Mouse (Mus musculus) c-Kit-positive CD71-positive TER-119-negative erythroid progenitor cells, embryonic 14.5 days (primary cell): ENCODE measurements at regions not wholly inside any gene's neighbourhood (a gene's known extent, or its start where the extent isn't known, plus 50 kb on each side); places are given as distances from the start of the nearest gene placed in this dataset.
A peak's percentile ranks its signal among the peaks of the same experiment; 100 is the strongest.
"Not testable (repeated sequence)": the region's sequence is repeated elsewhere in the genome, so short reads cannot be mapped to it uniquely, and the experiment has no call there.

Experiments used
- DNase-seq: peaks from one replicate; pipeline ENCODE4 v3.0.0-alpha.2; 2013; ENCODE audit warnings: low read depth

DNA sequence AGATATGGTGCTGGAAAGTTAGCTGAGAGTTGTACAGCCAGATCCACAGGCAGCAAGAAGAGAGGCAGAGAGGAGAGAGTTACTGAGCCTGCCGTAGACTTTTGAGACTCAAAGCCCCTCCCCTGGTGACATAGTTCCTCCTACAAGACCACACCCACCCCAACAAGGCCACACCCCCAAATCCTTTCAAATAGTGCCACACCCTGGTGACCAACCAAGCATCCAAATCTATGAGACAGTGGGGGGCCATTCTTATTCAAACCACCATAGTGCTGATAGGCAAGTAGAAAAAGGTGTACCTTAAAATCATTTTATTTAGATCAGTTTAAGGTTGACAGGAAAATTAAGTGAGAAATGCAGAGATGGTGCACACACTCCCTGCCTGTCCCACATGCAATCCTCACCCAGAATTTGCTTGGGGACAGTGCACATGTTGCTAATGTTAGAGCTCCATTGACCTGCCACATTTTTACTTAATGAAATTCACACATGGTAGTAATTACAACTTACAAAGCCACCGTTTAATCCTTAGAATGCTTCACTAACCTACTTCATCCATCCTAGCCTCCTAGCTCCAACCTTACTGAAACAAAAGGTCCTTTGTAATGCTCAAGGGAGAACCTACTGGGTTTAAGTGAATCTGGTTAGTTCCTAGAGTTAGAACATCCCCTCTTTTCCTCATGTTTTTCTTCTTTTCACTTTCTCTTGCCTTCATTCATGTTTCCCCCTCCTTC is 86.5 kb downstream of the Phlda1 start:
- DNase-seq = no peak

DNA sequence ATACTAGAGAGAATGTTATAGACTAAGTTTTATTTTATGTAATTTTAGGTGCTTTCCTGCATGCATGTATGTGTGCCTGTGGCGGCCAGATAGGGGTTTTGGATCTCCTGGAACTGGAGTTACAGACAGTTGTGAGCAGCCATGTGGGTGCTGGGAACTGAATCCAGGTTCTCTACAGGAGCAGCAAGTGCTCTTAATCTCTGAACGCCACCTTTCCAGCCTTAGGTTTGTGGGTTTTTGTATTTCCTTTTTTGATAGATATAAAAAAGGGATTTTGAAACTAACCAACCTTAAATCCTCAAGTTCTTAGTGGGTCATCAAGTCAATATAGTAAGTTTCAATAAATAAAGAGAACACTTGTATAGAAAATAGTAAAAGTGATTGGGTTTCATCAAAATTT is 87.2 kb downstream of the Phlda1 start:
- no peak for DNase-seq

DNA sequence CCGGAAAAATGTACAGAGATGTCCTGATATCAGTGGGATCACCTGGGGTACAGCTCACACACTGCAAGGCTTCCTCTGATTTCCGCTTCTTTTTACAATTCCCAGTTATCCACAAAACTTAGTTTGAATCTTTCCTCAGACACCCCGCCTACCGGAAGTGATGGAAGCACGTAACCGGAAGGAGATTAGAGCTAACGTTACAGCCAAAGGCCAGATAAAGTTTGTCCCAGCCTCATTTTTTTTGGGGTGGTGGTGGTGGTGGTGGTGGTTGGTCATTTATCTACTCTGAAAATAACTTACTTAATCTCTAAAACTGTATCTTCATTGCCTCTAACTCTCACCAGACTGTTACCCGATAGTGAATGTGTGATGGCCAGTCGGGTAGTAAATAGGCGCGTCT is 88.1 kb downstream of the Phlda1 start:
- DNase-seq = no peak

DNA sequence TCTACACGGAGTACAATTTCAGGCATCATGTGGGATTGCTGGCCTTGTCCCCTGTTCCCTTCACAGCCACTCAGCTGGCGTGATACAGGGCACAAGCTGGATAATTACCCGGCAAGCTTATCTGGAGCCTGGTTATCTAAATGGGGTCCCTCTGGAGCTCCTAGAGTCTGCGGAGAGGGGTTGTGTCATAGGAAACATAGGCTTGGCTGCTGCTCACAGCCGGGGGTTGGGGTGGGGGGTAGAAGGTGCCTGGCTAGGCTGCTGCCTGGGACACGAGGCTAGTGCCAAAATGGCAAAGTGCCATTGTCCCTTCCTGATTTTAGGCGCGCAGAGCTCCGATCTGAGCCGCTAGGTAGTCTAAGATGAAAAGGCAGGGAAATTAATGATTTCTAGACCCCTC is 88.6 kb downstream of the Phlda1 start:
- DNase-seq = no peak

DNA sequence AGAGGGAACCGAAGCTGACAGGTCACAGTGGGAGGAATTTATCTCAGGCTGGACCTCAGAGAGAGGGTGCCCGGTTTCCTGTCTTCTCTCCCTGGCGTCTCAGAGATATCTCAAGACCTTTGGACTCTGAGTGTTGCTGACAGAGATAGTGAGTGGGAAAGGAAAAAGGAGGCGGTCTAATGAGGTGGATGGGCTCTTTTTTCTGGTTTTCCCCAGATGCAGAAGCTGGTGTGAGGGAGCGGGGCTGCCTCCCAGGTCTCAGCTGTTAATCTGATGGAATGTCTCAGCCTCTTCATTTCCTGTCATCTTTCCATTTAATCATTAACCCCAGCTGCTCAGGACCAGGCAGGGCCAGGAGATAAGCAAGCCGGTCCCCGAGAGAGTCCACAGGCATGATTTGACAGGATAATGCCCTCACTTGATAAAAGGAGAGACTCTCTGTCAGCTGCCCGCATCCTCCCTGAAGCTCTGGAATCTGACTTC is 89.5 kb downstream of the Phlda1 start:
- peak; percentile 61 for DNase-seq

DNA sequence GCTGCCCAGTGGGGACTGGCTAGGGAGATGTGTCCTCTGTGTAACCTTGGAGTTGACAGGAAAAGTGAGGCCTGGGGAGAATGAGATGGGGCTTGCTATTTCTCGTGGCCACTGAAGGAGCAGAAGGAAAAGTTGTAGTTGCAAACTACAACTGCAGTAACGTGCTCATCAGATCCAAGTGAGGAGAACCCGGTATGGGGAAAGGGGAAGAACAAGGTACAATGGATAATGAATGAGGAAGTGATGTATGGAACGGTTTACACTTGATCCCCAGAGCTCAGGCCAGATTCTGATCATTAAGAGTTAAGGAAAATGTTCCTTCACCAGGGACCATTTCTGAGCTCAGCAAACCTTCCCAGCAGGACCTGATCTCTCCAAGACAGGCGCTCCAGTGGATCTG is 92.6 kb downstream of the Phlda1 start:
- no peak for DNase-seq

DNA sequence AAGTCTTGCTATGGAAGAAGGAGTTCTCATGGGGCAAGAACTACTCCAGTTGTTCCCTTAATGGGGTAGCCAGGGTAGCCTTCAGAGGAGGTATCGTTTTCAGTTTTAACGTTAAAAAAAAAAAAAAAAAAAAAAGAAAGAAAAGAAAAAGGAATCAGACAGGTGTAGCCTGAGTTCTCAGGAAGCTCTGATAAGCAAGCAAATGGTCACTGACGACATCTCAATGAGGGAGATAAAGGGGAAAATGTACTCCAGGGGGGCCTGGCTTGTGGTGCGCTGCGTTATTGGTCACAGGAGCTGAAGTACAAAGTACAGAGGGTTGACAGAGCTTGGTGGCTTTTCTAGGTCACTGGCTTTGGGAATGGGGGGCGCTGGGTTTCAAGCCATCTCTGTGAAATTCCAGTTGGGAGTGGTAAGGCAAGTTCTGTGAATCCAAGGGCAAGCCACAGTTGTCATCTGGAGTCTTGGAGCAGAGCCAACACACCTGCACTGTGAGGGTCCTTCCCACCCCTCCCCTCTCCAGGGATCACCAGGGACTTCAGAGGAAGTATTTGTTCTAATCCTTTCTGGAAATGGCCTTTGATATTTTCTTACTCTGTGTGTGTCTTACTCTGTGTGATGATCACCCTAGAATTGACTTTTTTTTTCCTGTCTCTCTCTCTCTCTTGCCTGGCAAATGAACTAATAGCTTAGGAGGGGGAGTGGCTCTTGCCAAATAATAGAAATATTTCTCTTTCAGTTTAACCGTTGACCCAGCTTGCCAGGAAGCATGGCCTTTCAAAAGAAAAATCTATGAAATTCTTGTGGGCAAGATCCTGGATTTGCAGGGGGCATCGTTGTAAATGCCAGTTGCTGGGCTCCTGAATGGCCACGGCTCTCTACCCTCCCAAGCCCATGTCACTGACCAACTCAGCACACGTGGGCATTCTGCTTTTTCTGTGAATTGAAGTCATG is 93.5 kb downstream of the Phlda1 start:
- no peak for DNase-seq

DNA sequence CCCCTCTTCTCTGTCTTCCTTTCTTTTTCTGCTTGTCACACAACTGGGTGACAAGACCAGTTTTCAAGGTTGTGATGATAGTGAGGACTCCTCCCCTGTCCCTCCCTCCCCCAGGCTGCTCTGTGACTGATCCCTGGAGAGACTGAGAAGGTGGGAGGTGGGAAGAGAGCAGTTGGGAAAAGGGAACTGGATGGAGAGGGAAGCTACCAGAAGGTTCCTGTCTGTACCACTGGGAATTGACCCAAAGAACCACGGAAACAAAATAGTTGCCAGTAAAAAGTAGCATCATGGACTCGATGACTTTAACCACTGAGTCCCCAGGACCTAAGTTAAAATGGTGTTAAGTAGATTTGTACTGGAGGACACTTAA is 94.2 kb downstream of the Phlda1 start:
- no peak for DNase-seq

DNA sequence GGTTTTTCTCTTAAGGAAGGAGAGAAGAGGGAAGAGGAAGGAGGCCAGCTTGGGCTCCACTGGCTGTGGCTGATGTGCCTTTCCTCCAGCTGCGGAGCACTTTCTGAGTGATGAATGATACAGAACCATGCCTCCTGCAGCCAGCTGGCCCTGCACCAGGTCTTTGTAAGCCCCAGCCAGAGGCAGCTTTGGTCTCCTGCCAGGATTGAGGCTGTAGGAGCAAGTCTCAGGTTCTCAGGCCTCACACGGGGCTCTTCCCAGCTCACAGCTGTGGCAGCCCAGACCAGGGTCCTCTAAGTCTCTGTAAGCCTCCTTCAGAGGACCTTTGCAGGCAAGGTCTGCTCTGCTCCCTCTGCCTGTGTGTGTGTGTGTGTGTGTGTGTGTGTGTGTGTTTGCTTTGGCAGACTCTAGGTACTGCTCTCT is 94.6 kb downstream of the Phlda1 start:
- no peak for DNase-seq

DNA sequence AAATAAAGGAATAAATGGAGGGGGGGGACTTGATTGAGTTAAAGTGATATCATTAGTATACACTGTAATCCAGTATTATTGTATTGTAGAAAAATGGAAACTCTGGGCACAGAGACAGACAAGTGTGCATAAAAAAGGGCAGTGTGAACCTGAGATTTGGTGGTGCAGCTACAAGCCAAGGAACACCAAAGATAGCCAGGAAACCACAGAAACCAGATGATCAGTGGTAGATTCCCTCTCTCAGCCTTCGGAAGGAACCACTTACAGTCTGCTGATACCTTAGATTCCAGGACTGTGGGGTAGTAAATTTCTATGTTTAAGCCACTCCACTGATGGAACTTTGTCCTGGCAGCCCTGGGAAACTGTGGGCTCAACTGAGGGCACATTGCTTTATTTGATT is 97.1 kb downstream of the Phlda1 start:
- DNase-seq = no peak

DNA sequence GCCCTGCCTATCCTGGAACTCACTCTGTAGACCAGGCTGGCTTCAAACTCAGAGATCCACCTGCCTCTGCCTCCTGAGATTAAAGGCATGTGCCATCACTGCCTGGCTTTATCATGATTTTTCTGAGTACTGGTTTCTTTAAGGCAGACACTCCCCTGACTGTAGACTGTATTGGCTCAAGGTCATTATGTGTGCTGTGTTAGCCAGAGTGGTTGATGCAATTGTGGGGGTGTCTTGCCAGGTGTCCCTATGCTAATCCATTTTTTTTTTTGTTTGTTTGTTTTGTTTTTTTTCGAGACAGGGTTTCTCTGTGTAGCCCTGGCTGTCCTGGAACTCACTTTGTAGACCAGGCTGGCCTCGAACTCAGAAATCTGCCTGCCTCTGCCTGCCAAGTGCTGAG is 101.3 kb downstream of the Phlda1 start:
- not testable (repeated sequence) for DNase-seq

DNA sequence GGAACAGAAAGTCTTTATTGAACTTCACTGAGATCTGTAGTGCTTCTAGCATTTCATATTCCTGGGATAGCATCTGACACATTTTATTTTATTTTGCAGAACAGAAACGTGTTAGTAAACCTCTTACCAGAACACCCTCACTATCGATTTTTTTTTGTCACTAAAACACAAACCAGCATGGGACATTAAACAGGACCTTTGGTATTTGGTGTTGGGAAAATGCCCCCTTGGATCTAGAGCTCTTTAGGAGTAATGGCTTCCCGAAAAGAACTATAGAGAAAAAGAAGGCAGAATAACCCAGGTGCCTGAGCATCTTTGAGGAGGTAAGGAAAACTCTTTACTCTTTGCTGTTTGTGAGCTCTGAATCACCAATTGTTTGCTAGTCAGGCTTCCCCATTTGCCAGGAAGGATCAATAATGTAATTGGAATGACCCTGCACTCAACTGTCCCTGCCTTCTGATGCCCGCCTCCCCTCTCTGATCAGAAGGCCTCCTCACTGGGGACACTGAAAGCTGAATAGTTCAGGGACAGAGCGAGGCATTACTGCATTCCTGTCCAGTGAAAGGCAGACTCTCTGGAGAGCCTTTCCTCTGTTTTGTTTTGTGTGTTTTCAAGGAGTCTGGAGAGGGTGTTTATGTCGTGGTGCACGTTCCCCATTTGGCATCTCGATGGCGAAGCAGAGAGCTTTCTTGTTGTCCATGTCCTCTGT is 102.5 kb downstream of the Phlda1 start:
- DNase-seq = no peak

DNA sequence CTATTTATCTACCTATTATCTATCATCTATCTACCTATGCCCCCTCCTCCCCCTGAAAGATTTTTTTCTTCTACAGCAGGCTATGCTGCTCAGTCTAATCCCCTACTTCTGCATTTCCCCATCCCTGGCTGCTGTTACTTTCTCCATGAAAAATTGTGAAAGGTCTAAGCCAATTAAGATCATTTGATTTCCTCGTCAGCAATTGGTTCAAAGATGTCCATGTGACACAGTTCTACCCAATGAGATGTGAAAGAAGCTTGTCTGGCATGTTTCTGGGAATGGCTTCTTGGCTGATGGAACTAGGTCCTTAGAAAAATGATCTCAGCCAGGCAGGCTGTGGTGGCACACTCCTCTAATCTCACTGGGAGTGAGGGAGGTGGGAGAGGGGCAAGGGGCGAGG is 103.8 kb downstream of the Phlda1 start:
- DNase-seq = no peak

DNA sequence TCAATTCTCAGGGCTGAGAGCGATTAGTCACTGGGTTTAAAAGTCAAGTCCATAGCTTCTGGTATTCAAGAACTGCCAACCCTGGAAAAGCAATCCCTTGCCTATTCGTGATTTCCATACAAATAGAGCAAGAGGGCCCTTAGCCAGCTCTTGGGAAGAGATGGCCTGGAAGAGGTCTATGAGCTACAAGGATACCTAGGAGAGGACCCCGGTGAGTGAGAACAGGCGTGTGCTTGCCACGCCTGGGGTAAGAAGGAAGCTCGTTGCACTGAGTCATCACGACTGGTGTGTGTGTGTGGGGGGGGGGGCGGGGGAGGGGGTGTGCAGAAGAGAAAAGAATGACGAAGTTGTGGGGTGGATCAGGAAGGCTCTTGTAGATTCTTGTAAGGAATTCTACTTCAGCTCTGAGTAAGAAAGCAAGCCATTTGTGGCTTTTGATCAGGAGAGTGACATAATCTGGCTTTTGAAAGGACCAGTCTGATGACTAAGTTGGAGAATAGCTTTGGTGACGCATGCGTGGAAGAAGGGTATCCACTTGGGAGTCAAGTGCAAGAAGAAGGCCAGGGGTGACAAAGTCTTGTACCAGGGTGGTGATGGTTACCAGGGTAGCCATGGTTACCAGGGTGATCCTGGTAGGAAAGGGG is 113.7 kb downstream of the Phlda1 start:
- DNase-seq = no peak

DNA sequence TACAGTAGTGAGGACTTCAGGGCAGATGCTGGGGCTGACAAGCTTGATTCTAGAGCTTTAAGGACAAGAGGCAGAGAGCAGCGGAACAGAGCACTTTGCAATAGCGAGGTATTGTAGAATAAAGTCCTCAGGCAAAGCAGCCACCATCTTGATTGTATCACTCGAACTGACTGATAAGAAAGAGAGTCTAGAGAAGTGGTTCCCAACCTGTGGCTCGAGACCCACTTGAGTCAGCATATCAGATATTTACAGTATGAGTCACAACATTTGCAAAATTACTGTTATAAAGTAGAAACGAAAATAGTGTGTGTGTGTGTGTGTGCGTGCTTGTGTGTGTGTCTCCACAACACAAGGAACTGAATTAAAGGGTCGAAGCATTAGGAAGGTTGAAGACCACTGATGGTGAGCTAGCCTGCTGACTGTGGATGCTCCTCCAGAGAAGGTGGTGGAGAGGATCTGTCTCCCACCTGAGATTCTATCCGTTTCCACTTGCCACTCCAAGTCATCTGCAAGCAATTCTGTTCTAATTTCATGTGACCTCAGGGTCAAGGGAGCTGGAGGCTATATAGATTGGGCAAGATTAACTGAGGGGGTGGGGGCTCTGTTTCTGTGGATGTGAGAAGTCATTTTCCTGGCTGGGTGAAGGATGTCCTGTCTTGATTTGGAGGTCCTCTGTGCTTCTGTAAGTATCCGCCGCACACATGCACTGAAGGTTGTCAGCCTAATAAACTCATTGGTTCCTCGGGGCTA is 115.0 kb downstream of the Phlda1 start:
- no peak for DNase-seq

DNA sequence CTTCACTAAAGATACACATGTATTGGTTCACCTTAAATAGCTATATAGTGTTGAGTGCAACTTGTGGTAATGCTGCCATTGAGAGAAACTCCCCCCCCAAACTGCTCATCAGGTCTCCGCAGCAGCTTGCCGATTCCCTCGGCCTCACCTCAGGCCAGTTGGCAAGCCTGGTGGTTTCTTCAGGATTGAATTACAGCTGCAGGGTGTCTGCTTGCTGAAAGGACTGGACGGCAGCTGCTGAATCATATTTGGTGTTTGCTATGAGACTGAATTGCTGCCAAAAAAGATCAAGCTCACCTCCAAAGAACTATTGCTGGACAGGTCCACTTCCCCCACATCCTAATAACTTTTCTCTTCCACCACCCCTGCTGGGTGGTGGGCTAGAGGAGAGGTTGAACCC is 116.7 kb downstream of the Phlda1 start:
- no peak for DNase-seq

DNA sequence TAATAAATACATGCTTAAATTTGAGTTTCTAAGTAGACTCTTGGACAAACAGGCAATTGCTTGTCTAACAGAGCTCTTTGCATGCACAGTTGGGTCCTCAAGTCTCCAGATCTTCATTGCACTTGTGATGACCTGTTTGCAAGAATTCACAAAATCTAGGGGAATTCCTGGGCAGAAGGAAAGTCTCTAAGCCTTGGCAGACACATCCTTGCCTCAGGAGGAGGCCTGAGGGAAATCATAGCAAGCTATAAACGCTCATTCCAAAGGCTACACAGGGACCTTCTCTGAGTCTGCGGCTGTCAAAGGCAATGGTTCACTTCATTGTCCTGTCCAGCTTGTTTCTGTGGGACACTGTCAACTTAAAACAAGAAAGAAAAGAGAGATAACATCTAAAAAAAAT is 117.9 kb downstream of the Phlda1 start:
- no peak for DNase-seq

DNA sequence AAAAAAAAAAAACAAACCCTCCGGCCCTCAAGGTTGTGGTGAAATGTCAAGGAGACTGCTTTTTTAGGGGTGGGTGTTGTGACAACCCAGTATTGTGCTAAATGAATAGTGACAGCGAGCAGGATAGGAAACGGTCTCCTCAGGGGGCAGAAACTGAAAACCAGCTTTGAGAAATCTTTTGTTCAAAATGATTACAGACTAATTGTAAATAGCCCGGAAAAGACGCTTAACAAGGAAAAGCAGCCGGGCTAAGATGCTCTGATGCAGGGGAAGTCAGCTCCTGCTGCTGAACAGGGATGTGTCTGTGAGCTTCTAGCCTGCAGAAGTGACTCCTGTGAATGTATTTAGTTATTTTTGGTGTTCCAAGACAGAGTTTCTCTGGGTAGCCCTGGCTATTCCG is 118.5 kb downstream of the Phlda1 start:
- DNase-seq = no peak

DNA sequence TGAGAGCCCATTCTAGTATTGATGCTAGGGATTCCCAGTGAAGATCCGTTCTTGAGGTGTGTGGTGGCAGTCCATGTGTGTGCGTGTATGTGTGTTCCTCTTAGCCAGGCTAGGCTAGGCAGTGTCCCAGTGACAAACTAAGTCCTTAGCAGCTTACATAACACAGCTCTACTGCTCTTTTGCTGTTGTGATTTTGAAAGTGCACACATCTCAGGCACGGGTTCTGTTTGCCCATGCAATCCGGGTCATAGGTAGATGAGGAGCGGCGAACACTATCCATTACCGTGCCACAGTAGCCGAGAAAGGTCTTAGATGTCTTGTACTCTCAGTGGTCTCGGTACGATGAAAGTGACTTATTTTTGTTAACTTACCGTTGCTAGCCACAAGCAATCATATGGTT is 119.5 kb downstream of the Phlda1 start:
- DNase-seq = no peak

DNA sequence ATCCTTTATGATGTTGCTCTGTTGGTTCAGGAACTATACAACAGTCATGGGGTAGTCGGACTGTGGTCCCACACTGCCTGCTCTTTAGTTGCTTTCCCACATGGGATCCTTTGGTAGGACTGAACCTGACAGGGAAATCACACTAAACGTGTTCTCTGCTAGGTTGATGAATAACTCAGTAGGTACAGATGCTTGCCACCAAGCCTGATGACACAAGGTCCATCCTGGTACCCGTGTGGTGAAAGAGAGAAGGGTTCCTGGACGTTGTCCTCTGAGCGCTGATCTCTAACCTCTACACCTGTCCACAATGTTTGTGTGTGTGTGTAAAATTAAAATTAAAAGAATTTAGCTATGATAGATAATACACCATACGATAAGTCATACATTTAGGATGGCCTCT is 119.9 kb downstream of the Phlda1 start:
- no peak for DNase-seq

DNA sequence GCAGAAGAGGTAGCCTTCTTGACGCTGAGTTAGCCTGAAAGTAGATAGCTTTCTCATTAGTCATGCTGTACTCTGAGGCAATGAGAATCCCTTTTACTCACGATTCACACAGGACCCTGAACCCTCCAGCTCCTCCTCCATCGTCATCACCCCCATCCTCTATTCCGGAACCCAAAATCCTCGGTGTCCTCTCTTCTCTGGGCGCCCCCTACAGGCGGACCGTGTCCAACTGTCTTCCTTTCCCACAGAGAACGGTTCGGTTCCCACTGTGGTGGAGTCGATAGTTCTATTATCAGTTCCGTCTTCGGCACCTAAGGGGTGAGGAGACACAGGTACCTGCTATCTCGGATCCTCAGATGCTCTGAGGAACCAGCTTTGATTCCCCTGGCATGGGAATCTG is 130.2 kb downstream of the Phlda1 start:
- peak; percentile 8 for DNase-seq
